Mouse (Mus musculus): Measurements from ENCODE around the gene Elane.

GRCm38 (mm10) chr10:79854801-79855541 is 31.1 kb upstream of the Elane start:
- TF ChIP-seq CTCF (IDR thresholded peaks at IDR 0.05) (no peak), EP300 (IDR thresholded peaks at IDR 0.05) (no peak)

Data from lung, postnatal 0 days (tissue).